Mouse (Mus musculus) B cell, adult 62 days (primary cell): ENCODE measurements around the gene Ift52. TPM values are rescaled to one million over a fixed set of nuclear protein-coding genes. Genes with fewer than 3 reads are reported as not detected.

Source experiments
- total RNA-seq: library from RNA; stranded (reverse); gene quantifications from 4 replicates; pipeline ENCODE4 v1.2.4, GENCODE M21; 2023

Ift52 gene
- total RNA-seq = 27.6 to 35.2 TPM (median 31.0 TPM) in 4 replicates

DNA sequence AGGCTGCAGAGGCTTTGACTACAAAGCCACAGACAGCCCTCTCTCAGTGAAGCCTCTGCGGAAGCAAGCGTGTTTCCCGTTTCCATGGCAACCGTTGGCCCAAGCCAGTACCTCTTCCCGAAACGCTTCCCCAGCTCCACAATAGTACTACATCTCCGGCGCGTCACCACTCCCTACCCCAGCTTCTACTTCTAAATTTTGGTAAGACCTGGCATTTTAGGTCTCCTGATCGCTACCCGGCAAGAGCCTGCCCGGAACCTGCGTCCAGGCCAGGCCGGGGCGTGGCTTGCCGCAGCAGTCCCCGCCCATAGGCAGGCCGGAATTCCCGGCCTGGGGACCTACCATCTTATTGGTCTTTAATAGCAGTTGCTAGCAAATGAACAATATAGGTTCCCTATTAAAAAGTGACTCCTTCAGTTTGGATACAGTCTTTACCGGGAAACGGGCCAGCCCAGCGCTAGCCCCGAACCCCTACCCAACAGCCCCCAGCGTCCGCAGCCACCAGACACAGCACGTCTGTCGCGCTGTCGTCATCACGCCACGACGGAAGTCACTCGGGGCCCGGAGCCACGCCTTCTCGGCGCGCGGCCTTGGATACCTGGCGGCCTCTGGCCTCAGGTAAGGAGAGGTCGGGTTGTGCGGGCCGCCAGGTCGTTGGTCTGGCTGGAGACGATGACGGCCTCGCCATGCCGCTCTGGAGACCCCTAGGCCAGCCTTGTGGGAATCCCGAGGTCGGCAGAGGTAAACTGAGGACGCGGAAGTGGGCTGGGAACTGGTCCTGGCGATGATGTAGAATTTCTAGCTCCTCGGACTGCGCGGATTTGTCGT, at the start of gene Ift52:
Gene Ift52 (plus strand): TSS at position 439 of the 828 bp plus-strand sequence.

DNA sequence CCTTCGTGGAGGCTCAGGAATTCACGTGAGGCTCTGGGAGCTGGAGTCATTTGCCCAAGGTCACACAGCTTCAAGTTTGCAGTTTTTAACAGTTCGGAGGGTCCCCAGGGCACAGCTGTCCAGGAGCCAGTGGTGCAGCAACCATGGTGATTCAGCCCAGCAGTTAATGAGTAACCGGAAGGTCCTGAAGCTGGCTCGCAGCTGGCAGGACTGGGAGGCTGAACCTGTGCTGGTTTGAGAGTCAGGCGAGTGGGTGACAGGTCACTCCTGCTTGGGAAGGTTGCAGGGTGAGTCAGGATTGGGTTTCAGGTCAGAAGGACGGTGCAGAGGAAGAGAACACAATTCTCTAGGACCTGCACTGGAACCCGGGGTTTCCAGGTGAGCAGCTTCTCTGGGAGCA, 29.9 kb upstream of the Ift52 start, which contains the start of gene Sgk2:
Gene Sgk2 (plus strand): TSS at position 113 of the 400 bp plus-strand sequence.

DNA sequence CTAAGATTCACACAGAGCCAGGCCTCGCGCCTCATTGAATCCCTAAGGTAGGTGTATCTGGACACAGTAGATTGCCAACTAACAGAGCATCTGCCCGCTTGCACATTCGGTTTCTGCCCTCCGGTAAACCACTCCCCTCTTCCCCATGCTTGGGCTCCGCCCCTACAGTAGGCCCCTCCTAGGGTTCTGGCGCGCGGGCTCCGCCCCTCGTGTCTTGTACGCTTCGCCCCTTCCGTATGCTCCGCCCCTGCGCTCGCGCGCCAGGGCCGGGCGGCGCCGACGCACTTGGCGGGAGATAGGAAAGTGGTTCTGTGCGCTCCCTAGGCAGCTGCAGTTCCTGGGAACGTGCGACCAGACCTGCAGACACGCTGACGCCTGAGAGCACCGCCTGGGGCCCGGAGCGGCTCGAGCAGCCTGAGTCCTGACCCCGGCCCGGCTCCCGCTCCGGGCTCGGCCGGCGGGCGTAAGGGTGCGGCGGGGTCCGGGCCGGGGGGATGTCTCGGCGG, 37.2 kb downstream of the Ift52 start, which contains the start of gene Mybl2:
Gene Mybl2 (plus strand): TSS at position 353 of the 506 bp plus-strand sequence.

DNA sequence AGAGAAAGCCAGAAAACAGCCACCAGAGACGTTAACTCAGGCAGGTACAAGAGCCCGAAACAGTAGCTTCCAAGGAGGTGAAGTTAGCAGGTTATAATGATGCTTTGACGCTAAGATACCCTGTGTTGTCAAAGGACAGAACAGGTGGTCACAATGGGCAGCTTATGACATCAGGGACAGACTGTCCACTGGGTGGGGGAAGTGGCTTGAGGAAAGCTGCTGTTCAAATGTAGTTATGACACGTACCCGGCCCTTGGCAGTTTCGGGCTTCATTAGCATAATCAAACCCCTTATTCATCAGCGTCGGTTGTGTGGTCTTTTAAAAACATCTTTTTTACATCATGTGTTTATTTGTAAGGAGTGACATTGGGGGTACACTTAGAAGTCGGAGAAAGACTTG, 70.6 kb downstream of the Ift52 start, which contains the start of gene Gtsf1l:
Gene Gtsf1l (minus strand): TSS at position 128 of the 400 bp plus-strand sequence.

Other genes with a start within 250 kb of the Ift52 start
- 386 to 406 TPM (median 400 TPM) in 4 replicates for gene Srsf6, start 85.8 kb upstream of the Ift52 start, total RNA-seq
- 1.0 to 3.0 TPM (median 2.1 TPM) in 4 replicates for gene L3mbtl1, start 73.9 kb upstream of the Ift52 start, total RNA-seq
- not detected in 4 replicates for gene Sgk2, start 30.0 kb upstream of the Ift52 start, total RNA-seq
- gene Mybl2, start 37.3 kb downstream of the Ift52 start, total RNA-seq = 4.8 to 6.1 TPM (median 5.6 TPM) in 4 replicates
- not detected in 4 replicates for gene Gtsf1l, start 70.5 kb downstream of the Ift52 start, total RNA-seq
- 0.69 TPM in 1 of 4 replicates, not detected in the others for gene Tox2, start 185.8 kb downstream of the Ift52 start, total RNA-seq